Mouse (Mus musculus): Measurements from ENCODE around the gene Pygb. TPM values are rescaled to one million over a fixed set of nuclear protein-coding genes. Genes with fewer than 3 reads are reported as not detected.

The Pygb gene
- polyA plus RNA-seq, 2 experiments = 12.9 to 13.5 TPM

- no peak for TF ChIP-seq CTCF (IDR thresholded peaks at IDR 0.05; ENCODE audit: low read depth)
- no peak for TF ChIP-seq EP300 (IDR thresholded peaks at IDR 0.05; ENCODE audit: low read depth)
- Histone ChIP-seq H3K9me3 (ENCODE audit: control insufficient read depth, low read length) (no peaks in the 10 kb centered on the region), H3K27me3 (ENCODE audit: control insufficient read depth, insufficient read depth, low read length) (no peaks in the 10 kb centered on the region), H3K4me3 (ENCODE audit: insufficient read depth in 1 of 2, low read depth in 2 of 2, low read length in 2 of 2) (no peak overlapping the region), H3K9ac (replicated peaks) (no peak overlapping the region), H3K36me3 (replicated peaks; ENCODE audit: control insufficient read depth, insufficient read depth, low read depth) (no peaks in the 10 kb centered on the region; the same call in 1 of the 2 replicates), H3K4me1 (replicated peaks; ENCODE audit: control insufficient read depth in 2 of 2, insufficient read depth in 2 of 2, low read length in 1 of 2) (no peaks in the 10 kb centered on the region), H3K27ac (no peak overlapping the region), H3K4me2 (ENCODE audit: low read depth) (no peak overlapping the region)
- DNase-seq (ENCODE audit: low read depth in 3 of 3, low spot score in 3 of 3) (no peak), ATAC-seq (ENCODE audit: insufficient read depth) (no peak)
- WGBS (ENCODE audit: insufficient replicate concordance) = 76% methylated on average over 6 of the region's 6 CpGs
These were observed 22.3 kb downstream of the Pygb start for GRCm38 (mm10) chr2:150808812-150809211.

GRCm38 (mm10) chr2:150810603-150811002, 24.1 kb downstream of the Pygb start:
- Histone ChIP-seq H3K36me3 (replicated peaks; ENCODE audit: control insufficient read depth, insufficient read depth, low read depth) (no peaks in the 10 kb centered on the region; the same call in 1 of the 2 replicates), H3K4me2 (ENCODE audit: low read depth) (no peak overlapping the region), H3K4me1 (replicated peaks; ENCODE audit: control insufficient read depth in 2 of 2, insufficient read depth in 2 of 2, low read length in 1 of 2) (no peaks in the 10 kb centered on the region), H3K9ac (replicated peaks) (no peak overlapping the region), H3K27ac (no peak overlapping the region), H3K9me3 (ENCODE audit: control insufficient read depth, low read length) (no peaks in the 10 kb centered on the region), H3K27me3 (ENCODE audit: control insufficient read depth, insufficient read depth, low read length) (no peaks in the 10 kb centered on the region), H3K4me3 (ENCODE audit: insufficient read depth in 1 of 2, low read depth in 2 of 2, low read length in 2 of 2) (no peak overlapping the region)
- DNase-seq (ENCODE audit: low read depth in 3 of 3, low spot score in 3 of 3) = peak; percentile 7 to 29 (median 22)
- ATAC-seq (ENCODE audit: insufficient read depth) = peak; percentile 52; the same call in 1 of the 2 replicates
- TF ChIP-seq CTCF (IDR thresholded peaks at IDR 0.05; ENCODE audit: low read depth) = no peak
- peak; percentile 48 for TF ChIP-seq EP300 (IDR thresholded peaks at IDR 0.05; ENCODE audit: low read depth)
- WGBS (ENCODE audit: insufficient replicate concordance) = 37% methylated on average over 5 of the region's 5 CpGs

DNA sequence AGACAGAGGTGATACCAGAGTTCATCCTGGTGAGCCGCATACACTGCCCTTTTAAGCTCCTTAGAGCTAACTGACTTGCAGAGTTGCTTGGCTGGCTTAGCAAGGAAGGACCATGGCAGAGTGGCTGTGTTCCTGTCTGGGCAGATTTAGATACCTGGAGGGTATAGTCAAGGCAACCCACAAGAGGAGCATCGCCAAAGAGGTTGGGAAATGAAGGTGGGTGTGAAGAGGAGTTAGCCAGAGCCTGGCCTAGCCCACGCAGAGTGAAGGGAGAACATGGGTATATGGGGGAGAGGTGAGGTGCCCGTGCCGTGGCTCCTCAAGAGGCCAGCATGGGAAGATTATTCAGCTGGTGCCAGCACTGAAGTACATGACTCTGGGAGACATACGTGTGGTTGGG, 26.3 kb downstream of the Pygb start:
- ATAC-seq (ENCODE audit: insufficient read depth) (no peak), DNase-seq (ENCODE audit: low read depth in 3 of 3, low spot score in 3 of 3) (no peak)
- no peaks in the 10 kb centered on the region; the same call in 1 of the 2 replicates for H3K36me3 ChIP-seq (replicated peaks; ENCODE audit: control insufficient read depth, insufficient read depth, low read depth)
- WGBS (ENCODE audit: insufficient replicate concordance) = 70% methylated on average over 6 of the region's 6 CpGs
- no peak for TF ChIP-seq EP300 (IDR thresholded peaks at IDR 0.05; ENCODE audit: low read depth)
- no peak for TF ChIP-seq CTCF (IDR thresholded peaks at IDR 0.05; ENCODE audit: low read depth)
- H3K4me3 ChIP-seq (ENCODE audit: insufficient read depth in 1 of 2, low read depth in 2 of 2, low read length in 2 of 2) = no peak overlapping the region
- no peaks in the 10 kb centered on the region for H3K27me3 ChIP-seq (ENCODE audit: control insufficient read depth, insufficient read depth, low read length)
- H3K9ac ChIP-seq (replicated peaks) = no peak overlapping the region
- H3K4me2 ChIP-seq (ENCODE audit: low read depth) = no peak overlapping the region
- no peak overlapping the region for H3K27ac ChIP-seq
- H3K9me3 ChIP-seq (ENCODE audit: control insufficient read depth, low read length) = no peaks in the 10 kb centered on the region
- H3K4me1 ChIP-seq (replicated peaks; ENCODE audit: control insufficient read depth in 2 of 2, insufficient read depth in 2 of 2, low read length in 1 of 2) = no peaks in the 10 kb centered on the region

DNA sequence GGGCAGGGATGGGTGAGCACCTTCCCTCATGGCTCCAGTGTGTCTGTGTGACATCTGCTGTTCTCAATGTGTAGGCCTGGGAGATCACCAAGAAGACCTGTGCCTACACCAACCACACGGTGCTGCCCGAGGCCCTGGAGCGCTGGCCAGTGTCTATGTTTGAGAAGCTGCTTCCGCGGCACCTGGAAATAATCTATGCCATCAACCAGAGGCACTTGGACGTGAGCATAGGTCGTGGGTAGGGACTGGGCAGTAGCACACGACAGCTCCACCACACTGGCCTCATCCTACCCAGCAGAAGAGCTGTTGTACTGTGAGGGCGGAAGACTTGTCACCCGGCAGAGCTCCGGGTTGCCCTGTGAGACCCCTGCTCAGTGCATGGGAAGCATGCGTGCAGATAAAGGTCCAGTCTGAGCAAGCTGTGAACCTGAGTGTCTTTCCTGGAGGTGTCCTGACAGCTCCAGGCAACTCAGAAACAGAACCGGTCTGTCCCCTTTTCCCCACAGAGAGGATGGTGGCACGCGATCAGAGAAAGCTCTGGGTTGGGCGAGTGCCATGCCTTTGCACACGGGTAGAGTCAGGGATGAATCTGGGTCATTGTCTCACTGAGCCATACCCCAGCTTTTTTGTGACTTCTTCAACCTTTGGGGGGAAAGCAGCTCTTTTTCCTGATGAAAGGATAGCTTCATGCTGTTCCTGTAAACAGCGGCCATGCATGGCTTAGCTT, 30.3 kb downstream of the Pygb start:
- ATAC-seq (ENCODE audit: insufficient read depth) = no peak
- 81% methylated on average over 18 of the region's 18 CpGs for WGBS (ENCODE audit: insufficient replicate concordance)

GRCm38 (mm10) chr2:150818742-150819141, 32.2 kb downstream of the Pygb start:
- Histone ChIP-seq H3K9me3 (ENCODE audit: control insufficient read depth, low read length) (no peaks in the 10 kb centered on the region), H3K4me2 (ENCODE audit: low read depth) (no peak overlapping the region), H3K27ac (no peak overlapping the region), H3K4me3 (ENCODE audit: insufficient read depth in 1 of 2, low read depth in 2 of 2, low read length in 2 of 2) (no peak overlapping the region), H3K4me1 (replicated peaks; ENCODE audit: control insufficient read depth in 2 of 2, insufficient read depth in 2 of 2, low read length in 1 of 2) (no peaks in the 10 kb centered on the region), H3K9ac (replicated peaks) (no peak overlapping the region), H3K36me3 (replicated peaks; ENCODE audit: control insufficient read depth, insufficient read depth, low read depth) (peaks cover 2% of the 10 kb centered on the region), H3K27me3 (ENCODE audit: control insufficient read depth, insufficient read depth, low read length) (no peaks in the 10 kb centered on the region)
- DNase-seq (ENCODE audit: low read depth in 3 of 3, low spot score in 3 of 3) = no peak
- ATAC-seq (ENCODE audit: insufficient read depth) = no peak
- WGBS (ENCODE audit: insufficient replicate concordance) = 78% methylated on average over 8 of the region's 8 CpGs
- no peak for TF ChIP-seq EP300 (IDR thresholded peaks at IDR 0.05; ENCODE audit: low read depth)
- no peak for TF ChIP-seq CTCF (IDR thresholded peaks at IDR 0.05; ENCODE audit: low read depth)

More for the DNA sequence above, 30.3 kb downstream of the Pygb start:
- H3K36me3 ChIP-seq (replicated peaks; ENCODE audit: control insufficient read depth, insufficient read depth, low read depth) = peaks cover 2% of the 10 kb centered on the region
- no peak overlapping the region for H3K4me3 ChIP-seq (ENCODE audit: insufficient read depth in 1 of 2, low read depth in 2 of 2, low read length in 2 of 2)
- no peaks in the 10 kb centered on the region for H3K9me3 ChIP-seq (ENCODE audit: control insufficient read depth, low read length)
- no peak for DNase-seq (ENCODE audit: low read depth in 3 of 3, low spot score in 3 of 3)
- H3K4me1 ChIP-seq (replicated peaks; ENCODE audit: control insufficient read depth in 2 of 2, insufficient read depth in 2 of 2, low read length in 1 of 2) = no peaks in the 10 kb centered on the region
- H3K27ac ChIP-seq = no peak overlapping the region
- no peaks in the 10 kb centered on the region for H3K27me3 ChIP-seq (ENCODE audit: control insufficient read depth, insufficient read depth, low read length)
- H3K9ac ChIP-seq (replicated peaks) = no peak overlapping the region
- no peak overlapping the region for H3K4me2 ChIP-seq (ENCODE audit: low read depth)
- TF ChIP-seq CTCF (IDR thresholded peaks at IDR 0.05; ENCODE audit: low read depth) (no peak), EP300 (IDR thresholded peaks at IDR 0.05; ENCODE audit: low read depth) (no peak)
